In genomic region chr8:119960531-119961104, GRCm38 (mm10) we compare ENCODE assay signal across 9 mouse cellular contexts. TPM values are rescaled to one million over a fixed set of nuclear protein-coding genes. Genes with fewer than 3 reads are reported as not detected.
DNase-seq lines count a peak whose midpoint lies in the region; ATAC-seq and TF ChIP-seq lines count a peak whose summit lies in the region.
"Had no signal": no experiment of that assay in that cellular context is flagged by ENCODE, and none has a peak within 500 bp of the region (broad histone marks: within the 10 kb centered on the region; RNA-seq: fewer than 3 reads in every experiment).

No protein-coding gene starts in this region.

- no peak overlapping the region for H3K27ac ChIP-seq in intestine, postnatal 0 days (ENCODE audit: low read depth, low read length)
- H3K27ac ChIP-seq in intestine, embryonic 15.5 days, result no peak overlapping the region
- no peak overlapping the region for H3K27ac ChIP-seq in intestine, embryonic 16.5 days (ENCODE audit: low read length)

- peak; percentile 85 to 88 for DNase-seq in cerebellum, postnatal 14 days
- DNase-seq in heart, adult 9 months (ENCODE audit: low spot score in 2 of 2), result peak; percentile 35 to 44
- peak; percentile 47 to 81 for DNase-seq in left cerebral cortex, postnatal 25 days (ENCODE audit: low spot score in 2 of 2)
- DNase-seq in right cerebral cortex, postnatal 25 days, result peak; percentile 51

- no peak overlapping the region for H3K9ac ChIP-seq in intestine, postnatal 0 days (ENCODE audit: low read depth, low read length)
- H3K9ac ChIP-seq in intestine, embryonic 15.5 days, result no peak overlapping the region; the same call in 1 of the 2 replicates
- no peak overlapping the region for H3K9ac ChIP-seq in intestine, embryonic 16.5 days (ENCODE audit: low read depth, low read length)

- peak; percentile 36; the same call in 1 of the 2 replicates for TF ChIP-seq CTCF in intestine, postnatal 0 days (IDR thresholded peaks at IDR 0.05; ENCODE audit: low read depth)

- no peak overlapping the region for H3K4me3 ChIP-seq in intestine, postnatal 0 days (ENCODE audit: low read depth, low read length)
- no peak overlapping the region for H3K4me3 ChIP-seq in intestine, embryonic 15.5 days (replicated peaks)
- no peak overlapping the region for H3K4me3 ChIP-seq in intestine, embryonic 16.5 days (ENCODE audit: low read length)
- H3K4me3 ChIP-seq: erythroblast, embryonic 14.5 days had no signal

- H3K4me2 ChIP-seq in intestine, postnatal 0 days (replicated peaks; ENCODE audit: low read depth), result no peak overlapping the region
- no peak overlapping the region for H3K4me2 ChIP-seq in intestine, embryonic 15.5 days (replicated peaks)
- no peak overlapping the region for H3K4me2 ChIP-seq in intestine, embryonic 16.5 days (ENCODE audit: low read depth, low read length)

- H3K36me3 ChIP-seq in intestine, postnatal 0 days (ENCODE audit: control insufficient read depth, insufficient read depth), result peaks cover 25% of the 10 kb centered on the region
- H3K36me3 ChIP-seq in intestine, embryonic 15.5 days, result peaks cover 18% of the 10 kb centered on the region
- H3K36me3 ChIP-seq in intestine, embryonic 16.5 days (ENCODE audit: control insufficient read depth, insufficient read depth, low read length), result peaks cover 13% of the 10 kb centered on the region

- H3K9me3 ChIP-seq in intestine, postnatal 0 days (ENCODE audit: control insufficient read depth), result no peaks in the 10 kb centered on the region
- no peaks in the 10 kb centered on the region for H3K9me3 ChIP-seq in intestine, embryonic 15.5 days
- H3K9me3 ChIP-seq in intestine, embryonic 16.5 days (ENCODE audit: control insufficient read depth, low read length), result no peaks in the 10 kb centered on the region

- intact Hi-C loops in left cerebral cortex, postnatal 25 days (cut with DNase I), result no loop called here

- no peaks in the 10 kb centered on the region for H3K4me1 ChIP-seq in intestine, postnatal 0 days (replicated peaks; ENCODE audit: control insufficient read depth, insufficient read depth, low read length)
- no peaks in the 10 kb centered on the region for H3K4me1 ChIP-seq in intestine, embryonic 15.5 days (replicated peaks)
- H3K4me1 ChIP-seq in intestine, embryonic 16.5 days (ENCODE audit: control insufficient read depth, insufficient read depth, low read length), result no peaks in the 10 kb centered on the region

- no peaks in the 10 kb centered on the region for H3K27me3 ChIP-seq in intestine, postnatal 0 days (replicated peaks; ENCODE audit: control insufficient read depth, insufficient read depth, low read length)
- no peaks in the 10 kb centered on the region for H3K27me3 ChIP-seq in intestine, embryonic 15.5 days (replicated peaks)
- H3K27me3 ChIP-seq in intestine, embryonic 16.5 days (replicated peaks; ENCODE audit: control insufficient read depth, insufficient read depth, low read length), result no peaks in the 10 kb centered on the region

- ATAC-seq in intestine, postnatal 0 days, result peak; percentile 33; the same call in 1 of the 2 replicates
- no peak for ATAC-seq in intestine, embryonic 15.5 days
- no peak for ATAC-seq in megakaryocyte progenitor cell, adult 5-6 weeks (replicated peaks; ENCODE audit: poor library complexity)
- no peak for ATAC-seq in intestine, embryonic 16.5 days

- 58% methylated on average over 5 of the region's 5 CpGs for WGBS in intestine, postnatal 0 days
- WGBS in intestine, embryonic 15.5 days, result 57% methylated on average over 5 of the region's 5 CpGs
- WGBS in intestine, embryonic 16.5 days, result 60% methylated on average over 5 of the region's 5 CpGs

RNA-seq across cellular contexts. Expression of gene Crispld2, which starts 31.6 kb away (rescaled TPM):
- 9.1 and 9.2 TPM in 2 replicates for polyA plus RNA-seq in intestine, postnatal 0 days (2015; fragmentation: Nextera tagmentation; extraction: Ambion mirVana)
- polyA plus RNA-seq in intestine, embryonic 15.5 days (2015; fragmentation: Nextera tagmentation; extraction: Ambion mirVana), result 23.9 and 24.9 TPM in 2 replicates
- total RNA-seq in left cerebral cortex, postnatal 25 days (2021), result 1 to 10 TPM; 2.1 to 2.5 TPM
- total RNA-seq in megakaryocyte progenitor cell, adult 5-6 weeks (2015), result 0.49 and 0.54 TPM in 2 replicates
- total RNA-seq in megakaryocyte progenitor cell, adult 5-6 weeks (2017), result 0.51 and 0.92 TPM in 2 replicates
- 20.8 and 23.1 TPM in 2 replicates for polyA plus RNA-seq in intestine, embryonic 16.5 days (2015; fragmentation: Nextera tagmentation; extraction: Ambion mirVana)
- polyA plus RNA-seq: erythroblast, embryonic 14.5 days had no signal

RNA-seq across cellular contexts. Expression of gene Gm20388, which starts 50.0 kb away (rescaled TPM):
- polyA plus RNA-seq in intestine, postnatal 0 days (2015; fragmentation: Nextera tagmentation; extraction: Ambion mirVana), result not detected in 2 replicates
- polyA plus RNA-seq in intestine, embryonic 15.5 days (2015; fragmentation: Nextera tagmentation; extraction: Ambion mirVana), result 3.0 TPM in 1 of 2 replicates, not detected in the other
- 10 to 100 TPM in 1 of 2 experiments, not detected in 1; 18.6 TPM for total RNA-seq in left cerebral cortex, postnatal 25 days (2021)
- total RNA-seq in megakaryocyte progenitor cell, adult 5-6 weeks (2015), result 18.6 and 18.7 TPM in 2 replicates
- 14.7 TPM in 1 of 2 replicates, not detected in the other for total RNA-seq in megakaryocyte progenitor cell, adult 5-6 weeks (2017)
- polyA plus RNA-seq in intestine, embryonic 16.5 days (2015; fragmentation: Nextera tagmentation; extraction: Ambion mirVana), result 5.8 and 7.1 TPM in 2 replicates

RNA-seq across cellular contexts. Expression of gene Usp10, which starts 50.5 kb away (rescaled TPM):
- 37.1 and 41.2 TPM in 2 replicates for polyA plus RNA-seq in intestine, postnatal 0 days (2015; fragmentation: Nextera tagmentation; extraction: Ambion mirVana)
- polyA plus RNA-seq in intestine, embryonic 15.5 days (2015; fragmentation: Nextera tagmentation; extraction: Ambion mirVana), result 123 and 136 TPM in 2 replicates
- total RNA-seq in left cerebral cortex, postnatal 25 days (2021), result 10 to 100 TPM; 84.4 to 84.7 TPM
- total RNA-seq in megakaryocyte progenitor cell, adult 5-6 weeks (2015), result 71.9 and 73.0 TPM in 2 replicates
- total RNA-seq in megakaryocyte progenitor cell, adult 5-6 weeks (2017), result 43.7 and 80.3 TPM in 2 replicates
- 124 and 125 TPM in 2 replicates for polyA plus RNA-seq in intestine, embryonic 16.5 days (2015; fragmentation: Nextera tagmentation; extraction: Ambion mirVana)
